Mouse (Mus musculus) heart, adult 18-20 months (tissue): Measurements from ENCODE around the gene Reep6. TPM values are rescaled to one million over a fixed set of nuclear protein-coding genes. Genes with fewer than 3 reads are reported as not detected.

Experiments used
- microRNA-seq, 2 experiments: library from miRNA; unstranded; fragments of <30 nt; microRNA quantifications; one replicate each; pipeline ENCODE4 v1.2.0; 2022
- total RNA-seq, 2 experiments: library from RNA; stranded (reverse); gene quantifications; 2 replicates each; pipeline ENCODE4 v1.2.3; 2021

Gene Reep6
- total RNA-seq, 2 experiments from 2014 or later, result 4.8 to 5.3 TPM

Small RNAs within 50 kb of the gene (microRNA-seq; reads per million reads assigned to microRNA genes)
- gene Gm22721, result 0 reads per million in 2 experiments

Other genes starting within 250 kb of the Reep6 start
- 10 to 100 TPM in 1 of 2 experiments, 1 to 10 TPM in 1; 9.0 to 10.1 TPM for gene Sbno2, start 224.4 kb upstream of the Reep6 start, total RNA-seq
- gene Stk11, start 214.2 kb upstream of the Reep6 start, total RNA-seq, result 100 to 1,000 TPM; 127 to 149 TPM
- 1,000 to 10,000 TPM; 1,096 to 1,108 TPM for gene Atp5d, start 191.3 kb upstream of the Reep6 start, total RNA-seq
- gene Cbarp, start 189.1 kb upstream of the Reep6 start, total RNA-seq, result 1 to 10 TPM; 2.7 to 3.1 TPM
- 100 to 1,000 TPM; 117 to 125 TPM for gene Midn, start 181.7 kb upstream of the Reep6 start, total RNA-seq
- gene Cirbp, start 164.0 kb upstream of the Reep6 start, total RNA-seq, result 10 to 100 TPM; 46.3 to 54.9 TPM
- gene 1600002K03Rik, start 157.0 kb upstream of the Reep6 start, total RNA-seq, result 1 to 10 TPM; 4.2 to 5.7 TPM
- 1 to 10 TPM in 1 of 2 experiments, under 1 TPM in 1; 0.98 to 1.3 TPM for gene Efna2, start 150.5 kb upstream of the Reep6 start, total RNA-seq
- 10 to 100 TPM; 11.4 to 14.2 TPM for gene Mum1, start 103.5 kb upstream of the Reep6 start, total RNA-seq
- 1,000 to 10,000 TPM; 1,019 to 1,055 TPM for gene Ndufs7, start 80.8 kb upstream of the Reep6 start, total RNA-seq
- gene Gamt, start 68.9 kb upstream of the Reep6 start, total RNA-seq, result 10 to 100 TPM in 1 of 2 experiments, 1 to 10 TPM in 1; 8.9 to 14.8 TPM
- 10 to 100 TPM; 46.9 to 58.8 TPM for gene Dazap1, start 68.5 kb upstream of the Reep6 start, total RNA-seq
- gene Rps15, start 37.5 kb upstream of the Reep6 start, total RNA-seq, result 100 to 1,000 TPM; 745 to 872 TPM
- gene Apc2, start 34.0 kb upstream of the Reep6 start, total RNA-seq, result 1 to 10 TPM; 2.6 to 2.8 TPM
- 10 to 100 TPM; 15.8 to 16.6 TPM for gene 2310011J03Rik, start 9.4 kb upstream of the Reep6 start, total RNA-seq
- 1 to 10 TPM; 1.3 TPM for gene Pcsk4, start 455 bp upstream of the Reep6 start, total RNA-seq
- gene Adamtsl5, start 18.5 kb downstream of the Reep6 start, total RNA-seq, result 10 to 100 TPM; 75.6 to 80.1 TPM
- gene Plk5, start 26.5 kb downstream of the Reep6 start, total RNA-seq, result 1 to 10 TPM in 1 of 2 experiments, under 1 TPM in 1; 0.69 to 1.2 TPM
- gene Mex3d, start 57.7 kb downstream of the Reep6 start, total RNA-seq, result 1 to 10 TPM; 6.4 to 7.8 TPM
- gene Mbd3, start 69.6 kb downstream of the Reep6 start, total RNA-seq, result 10 to 100 TPM; 93.3 to 97.7 TPM
- gene Uqcr11, start 76.9 kb downstream of the Reep6 start, total RNA-seq, result 1,000 to 10,000 TPM; 1,809 to 1,881 TPM
- gene Tcf3, start 103.7 kb downstream of the Reep6 start, total RNA-seq, result 10 to 100 TPM; 15.6 to 17.3 TPM
- gene Onecut3, start 164.9 kb downstream of the Reep6 start, total RNA-seq, result under 1 TPM in 1 of 2 experiments, not detected in 1; 0.05 TPM
- not detected for gene Atp8b3, start 209.2 kb downstream of the Reep6 start, total RNA-seq
- gene Rexo1, start 231.6 kb downstream of the Reep6 start, total RNA-seq, result 10 to 100 TPM; 11.2 to 11.6 TPM
- 1 to 10 TPM; 5.2 to 5.5 TPM for gene Klf16, start 247.4 kb downstream of the Reep6 start, total RNA-seq